Mouse (Mus musculus) CH12.LX (cell line): Measurements from ENCODE around the gene Eva1b. TPM values are rescaled to one million over a fixed set of nuclear protein-coding genes. Genes with fewer than 3 reads are reported as not detected.

Experiments used
- DNase-seq: peaks from one replicate; pipeline ENCODE4 v3.0.0-alpha.2; 2013; ENCODE audit errors: extremely low read depth
- H3K27ac ChIP-seq: 2 replicates; pipeline ENCODE4 v1.5.1; 2012; ENCODE audit warnings: low read depth, mild to moderate bottlenecking, control low read depth, moderate library complexity; ENCODE audit not compliant: insufficient read depth
- H3K27me3 ChIP-seq: replicated peaks from 2 replicates; pipeline ENCODE3; 2012; ENCODE audit warnings: inconsistent platforms
- H3K36me3 ChIP-seq, 2 experiments: replicated peaks in 1 of 2; 2 replicates each; pipeline versions ENCODE3 to v1.6.1; 2012; ENCODE audit warnings: inconsistent platforms in 1 of 2, low read length in 1 of 2, mild to moderate bottlenecking in 1 of 2, mixed read lengths in 1 of 2, moderate library complexity in 1 of 2; ENCODE audit not compliant: control insufficient read depth in 1 of 2, insufficient read depth in 1 of 2
- H3K4me1 ChIP-seq, 2 experiments: 2 replicates each; pipeline ENCODE4 v1.6.1; 2012; ENCODE audit warnings: inconsistent platforms in 1 of 2, moderate library complexity in 1 of 2; ENCODE audit not compliant: insufficient read depth in 2 of 2, control insufficient read depth in 1 of 2
- H3K4me2 ChIP-seq: 2 replicates; pipeline ENCODE4 v1.6.1; 2012; ENCODE audit warnings: low read depth, mild to moderate bottlenecking, control low read depth; ENCODE audit not compliant: poor library complexity, insufficient read depth, severe bottlenecking
- H3K4me3 ChIP-seq, 3 experiments: fragments of 150-350 bp in 1 of 3; sonication (generic) in 1 of 3; replicated peaks in 1 of 3; 2 replicates each; pipeline versions ENCODE3 to v1.5.1; 2011 to 2012; ENCODE audit warnings: low read depth in 2 of 3, low read length in 2 of 3, mild to moderate bottlenecking in 2 of 3, moderate library complexity in 2 of 3, control low read depth in 1 of 3, improper control_type of control experiment in 1 of 3, inconsistent platforms in 1 of 3, mixed read lengths in 1 of 3; ENCODE audit not compliant: poor library complexity in 1 of 3
- H3K79me2 ChIP-seq: replicated peaks from 2 replicates; pipeline ENCODE4 v1.6.1; 2012; ENCODE audit warnings: mild to moderate bottlenecking, moderate library complexity; ENCODE audit not compliant: control insufficient read depth, poor library complexity, insufficient read depth, severe bottlenecking; ENCODE audit errors: extremely low read depth
- H3K9ac ChIP-seq: 2 replicates; pipeline ENCODE4 v1.6.1; 2012; ENCODE audit warnings: low read depth, mild to moderate bottlenecking, control low read depth, moderate library complexity; ENCODE audit not compliant: insufficient read depth
- H3K9me3 ChIP-seq: replicated peaks from 2 replicates; pipeline ENCODE3; 2012; ENCODE audit warnings: low read length, inconsistent platforms, mixed read lengths
- BHLHE40 ChIP-seq: IDR thresholded peaks from 2 replicates; pipeline ENCODE4 v1.6.1; 2011; ENCODE audit warnings: mild to moderate bottlenecking, low read depth, low read length, improper control_type of control experiment
- CHD2 ChIP-seq: IDR thresholded peaks from 2 replicates; pipeline ENCODE4 v1.6.1; 2011; ENCODE audit warnings: low read length, improper control_type of control experiment
- E2F4 ChIP-seq: IDR thresholded peaks from 2 replicates; pipeline ENCODE4 v1.6.1; 2011; ENCODE audit warnings: low read depth, low read length, improper control_type of control experiment; ENCODE audit not compliant: insufficient replicate concordance
- ELF1 ChIP-seq: IDR thresholded peaks from 2 replicates; pipeline ENCODE4 v1.6.1; 2014; ENCODE audit warnings: low read depth, mild to moderate bottlenecking, inconsistent platforms, low read length, improper control_type of control experiment
- EP300 ChIP-seq: IDR thresholded peaks from 2 replicates; pipeline ENCODE4 v1.6.1; 2011; ENCODE audit warnings: low read length, improper control_type of control experiment
- JUND ChIP-seq: conservative IDR thresholded peaks from 2 replicates; pipeline ENCODE4 v1.6.1; 2011; ENCODE audit warnings: low read depth, low read length, improper control_type of control experiment
- MEF2A ChIP-seq: IDR thresholded peaks from 2 replicates; pipeline ENCODE4 v1.6.1; 2014; ENCODE audit warnings: low read depth, mild to moderate bottlenecking, inconsistent platforms, low read length, improper control_type of control experiment, borderline replicate concordance
- NELFE ChIP-seq: IDR thresholded peaks from 2 replicates; pipeline ENCODE4 v1.6.1; 2011; ENCODE audit warnings: low read depth, low read length, improper control_type of control experiment
- NRF1 ChIP-seq: IDR thresholded peaks from 2 replicates; pipeline ENCODE4 v1.6.1; 2014; ENCODE audit warnings: low read depth, mild to moderate bottlenecking, inconsistent platforms, low read length, improper control_type of control experiment, moderate library complexity
- PAX5 ChIP-seq: IDR thresholded peaks from 2 replicates; pipeline ENCODE4 v1.6.1; 2012; ENCODE audit warnings: low read length, inconsistent platforms, mixed read lengths
- POLR2A ChIP-seq: IDR thresholded peaks from 2 replicates; pipeline ENCODE4 v1.6.1; 2011; ENCODE audit warnings: low read depth, mild to moderate bottlenecking, improper control_type of control experiment, low read length
- RAD21 ChIP-seq: IDR thresholded peaks from 2 replicates; pipeline ENCODE4 v1.6.1; 2011; ENCODE audit warnings: low read depth, mild to moderate bottlenecking, low read length, improper control_type of control experiment, moderate library complexity
- RCOR1 ChIP-seq: conservative IDR thresholded peaks from 2 replicates; pipeline ENCODE4 v1.6.1; 2012; ENCODE audit warnings: low read depth, mild to moderate bottlenecking, inconsistent platforms, low read length, improper control_type of control experiment
- TBP ChIP-seq: conservative IDR thresholded peaks from 2 replicates; pipeline ENCODE4 v1.6.1; 2011; ENCODE audit warnings: low read depth, low read length, improper control_type of control experiment
- USF1 ChIP-seq: IDR thresholded peaks from 2 replicates; pipeline ENCODE4 v1.6.1; 2014; ENCODE audit warnings: low read depth, mild to moderate bottlenecking, inconsistent platforms, low read length, improper control_type of control experiment
- USF2 ChIP-seq: conservative IDR thresholded peaks from 2 replicates; pipeline ENCODE4 v1.6.1; 2011; ENCODE audit warnings: low read depth, low read length, improper control_type of control experiment
- ZC3H11A ChIP-seq: IDR thresholded peaks from 2 replicates; pipeline ENCODE4 v1.6.1; 2012; ENCODE audit warnings: low read depth, mild to moderate bottlenecking, inconsistent platforms, low read length, improper control_type of control experiment
- ZKSCAN1 ChIP-seq: IDR thresholded peaks from 2 replicates; pipeline ENCODE4 v1.6.1; 2012; ENCODE audit warnings: low read depth, inconsistent platforms, low read length, improper control_type of control experiment, borderline replicate concordance
- dilution Hi-C: fragments of 300-500 bp; cut with MboI; formaldehyde crosslinking; loops from 2 replicates; pipeline ENCODE4 v1.14.3; 2020; ENCODE audit warnings: low sequenced_read_pairs; ENCODE audit not compliant: extremely low pct_unique_long_range_greater_than_20kb, extremely low pct_ligation_motif_present
- in situ Hi-C: fragments of 300-500 bp; cut with MboI; formaldehyde crosslinking; loops from 3 replicates; pipeline ENCODE4 v1.14.3; 2019; ENCODE audit warnings: low sequenced_read_pairs, low pct_ligation_motif_present, low pct_unique_long_range_greater_than_20kb, mixed read lengths
- polyA plus RNA-seq: library from polyadenylated mRNA; unstranded; fragments of >175 nt; gene quantifications from 2 replicates; pipeline ENCODE4 v1.2.1, GENCODE M21; 2012; ENCODE audit warnings: low read depth; ENCODE audit not compliant: insufficient read length
- total RNA-seq, 2 experiments: library from RNA; depleted of rRNA; stranded (reverse); fragments of 300-350 nt in 1 of 2; fragments of >200 nt in 1 of 2; gene quantifications; 2 replicates each; pipeline ENCODE4 v1.2.3; 2012 to 2014

Eva1b gene
- total and polyA plus RNA-seq, 3 experiments, result 0.97 to 4.3 (median 1.3) TPM

DNA sequence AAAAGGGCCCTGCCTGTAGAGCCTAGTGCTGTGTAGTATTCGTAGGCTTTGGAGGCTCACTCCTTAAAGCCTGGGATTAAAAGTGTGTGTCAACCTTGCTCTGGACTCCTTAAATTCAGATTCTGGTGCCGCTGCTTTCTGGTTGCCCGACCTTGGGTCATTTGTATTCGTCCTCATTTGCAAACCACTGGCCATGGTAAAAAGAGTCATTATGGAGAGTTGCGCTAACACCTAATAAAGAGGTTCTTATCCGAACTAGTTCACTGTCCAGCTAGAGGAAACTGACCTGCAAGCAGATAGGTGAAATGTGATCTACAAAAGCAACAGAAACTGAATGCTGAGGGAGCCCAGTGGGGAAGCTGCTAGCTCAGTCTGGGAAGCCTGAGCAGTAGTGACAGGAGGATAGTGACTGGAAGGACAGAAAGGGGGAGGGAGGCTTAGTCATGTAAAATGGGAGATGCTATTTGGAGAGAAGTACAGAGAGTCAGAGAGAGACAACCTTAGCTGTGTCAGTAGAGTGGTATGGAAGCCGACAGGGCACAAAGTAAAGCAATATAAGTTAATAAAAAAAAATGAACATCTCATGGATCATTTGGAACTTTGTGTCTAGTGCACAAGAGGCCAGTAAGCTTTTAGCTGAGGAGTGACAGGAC lies 42.3 kb upstream of the Eva1b start (continued):
- no peak for TF ChIP-seq CHD2
- no peak for TF ChIP-seq NELFE
- no peak for TF ChIP-seq ZC3H11A
- no peak for TF ChIP-seq USF1
- TF ChIP-seq POLR2A, result no peak
- no peak for TF ChIP-seq MEF2A
- TF ChIP-seq BHLHE40, result no peak
- TF ChIP-seq ZKSCAN1, result no peak
- TF ChIP-seq EP300, result no peak
- no peak for TF ChIP-seq RCOR1
- no peak for TF ChIP-seq JUND
- TF ChIP-seq NRF1, result no peak
- TF ChIP-seq RAD21, result no peak
- TF ChIP-seq E2F4, result no peak
- no peak for TF ChIP-seq ELF1
- TF ChIP-seq USF2, result no peak

DNA sequence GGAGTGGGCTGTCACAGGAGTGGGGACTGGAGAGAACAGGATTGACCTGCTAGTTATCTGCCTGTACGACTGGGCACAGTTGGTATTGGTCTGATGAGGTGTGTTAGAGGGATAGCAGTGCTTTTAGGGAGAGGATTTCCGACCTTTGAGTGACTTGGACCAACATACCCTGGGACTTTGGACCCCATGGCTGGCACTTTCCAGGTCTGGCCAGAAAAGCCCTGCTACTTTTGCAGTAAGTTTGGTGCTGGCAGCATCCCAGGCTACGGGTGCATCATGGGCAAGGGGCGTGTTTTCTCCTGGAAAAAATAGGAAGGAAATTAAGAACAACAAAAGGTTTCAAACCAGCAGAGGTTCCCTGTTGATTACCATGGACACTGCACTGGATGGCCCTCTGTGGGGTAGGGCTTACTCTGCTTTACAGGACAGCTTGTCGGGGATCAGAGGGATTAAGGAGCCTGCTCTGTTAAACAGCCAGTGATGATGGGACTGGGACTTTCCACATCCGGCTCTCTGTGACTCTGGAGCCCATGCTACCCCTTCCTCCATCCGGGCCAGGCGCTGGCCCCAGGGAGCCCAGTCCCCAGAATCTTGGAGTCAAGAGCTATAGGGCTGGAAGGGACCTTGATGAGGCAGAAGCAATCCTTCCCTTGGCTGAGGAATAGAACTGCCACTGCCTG lies 39.3 kb upstream of the Eva1b start:
- in situ Hi-C loops, result no loop called here
- H3K27ac ChIP-seq, result no peak overlapping the region
- no peak overlapping the region for H3K9ac ChIP-seq
- H3K4me2 ChIP-seq, result no peak overlapping the region
- peaks cover 64% of the 10 kb centered on the region for H3K79me2 ChIP-seq
- H3K36me3 ChIP-seq, result peaks cover 0 to 29% of the 10 kb centered on the region in 2 experiments
- TF ChIP-seq NELFE, result no peak
- no peak for TF ChIP-seq PAX5
- TF ChIP-seq TBP, result no peak
- TF ChIP-seq, all 38 proteins: peak for 0
- H3K4me1 ChIP-seq, result peaks cover 27 to 80% of the 10 kb centered on the region in 2 experiments
- no peak for DNase-seq
- no peaks in the 10 kb centered on the region for H3K27me3 ChIP-seq
- no peaks in the 10 kb centered on the region for H3K9me3 ChIP-seq
- dilution Hi-C loops, result no loop called here
- H3K4me3 ChIP-seq, result no peak overlapping the region
